Mouse (Mus musculus) kidney, postnatal 10 days (tissue): ENCODE data around the gene Rtcb.

ENCODE experiments used
- DNase-seq: peaks from one replicate; pipeline ENCODE4 v3.0.0; 2021; ENCODE audit warnings: mixed read lengths

Rtcb gene

DNA sequence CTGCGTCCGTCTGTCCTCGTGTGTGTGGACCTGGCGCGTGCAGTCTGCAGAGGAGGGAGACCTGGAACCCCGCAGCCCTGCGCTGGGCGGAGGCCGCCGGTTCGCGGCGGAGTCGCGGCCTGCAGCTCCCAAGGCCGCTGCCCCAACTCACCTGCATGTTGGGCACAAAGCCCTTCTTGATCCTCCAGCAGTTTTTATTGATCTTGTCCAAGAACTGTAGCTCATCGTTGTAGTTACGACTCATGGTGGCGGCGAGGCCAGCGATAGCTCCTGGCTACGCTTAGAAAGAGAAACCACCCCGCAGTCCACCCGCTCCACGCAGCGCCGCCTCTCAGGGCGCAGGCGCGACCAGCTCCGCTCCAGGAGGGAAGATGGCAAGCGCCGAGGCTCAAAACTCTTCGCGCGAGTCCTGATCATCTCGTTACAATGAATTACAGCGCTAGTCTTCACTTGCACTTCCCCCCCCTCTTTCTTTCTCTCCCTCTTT, at the start of gene Rtcb:
Gene Rtcb (minus strand): TSS at position 360 of the 487 bp plus-strand sequence.
- peak; percentile 98 for DNase-seq

DNA sequence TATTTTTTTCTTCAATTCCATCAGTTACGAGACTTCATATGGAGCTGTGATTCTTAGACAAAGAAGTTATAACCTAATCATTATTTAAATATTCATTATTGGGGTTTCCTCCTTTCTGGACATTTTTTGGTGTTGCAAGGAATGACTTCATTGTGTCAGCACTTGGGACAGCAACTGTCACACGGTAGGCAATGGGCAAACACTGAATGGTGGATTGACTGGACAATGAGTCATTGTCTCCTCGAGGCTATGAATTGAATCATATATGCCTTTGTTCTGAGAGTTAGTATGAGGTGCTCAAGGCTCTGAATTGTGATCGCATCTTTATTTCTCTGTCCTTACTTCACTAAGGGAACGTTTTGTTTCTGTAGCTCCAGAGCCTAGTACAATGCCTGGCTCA, 48.8 kb upstream of the Rtcb start:
- no peak for DNase-seq

DNA sequence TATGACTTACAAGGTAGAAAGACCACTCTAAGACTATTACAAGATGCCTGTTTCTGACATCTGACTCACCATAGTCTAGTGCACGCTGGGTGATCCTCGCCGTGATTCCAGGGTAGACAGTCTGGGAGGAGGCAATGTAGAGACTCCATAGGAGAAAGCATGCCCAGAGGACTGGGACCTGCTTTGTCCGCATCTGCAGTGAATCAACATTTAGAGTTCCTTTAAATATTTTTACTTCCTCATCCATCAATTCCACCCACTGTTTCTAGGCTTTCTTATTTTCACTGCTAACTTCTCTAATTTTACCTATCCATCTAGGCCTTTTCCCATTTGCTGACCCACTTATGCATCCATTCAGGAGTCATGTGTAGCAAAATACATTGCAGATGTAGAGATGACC, 42.8 kb upstream of the Rtcb start:
- DNase-seq: no peak

DNA sequence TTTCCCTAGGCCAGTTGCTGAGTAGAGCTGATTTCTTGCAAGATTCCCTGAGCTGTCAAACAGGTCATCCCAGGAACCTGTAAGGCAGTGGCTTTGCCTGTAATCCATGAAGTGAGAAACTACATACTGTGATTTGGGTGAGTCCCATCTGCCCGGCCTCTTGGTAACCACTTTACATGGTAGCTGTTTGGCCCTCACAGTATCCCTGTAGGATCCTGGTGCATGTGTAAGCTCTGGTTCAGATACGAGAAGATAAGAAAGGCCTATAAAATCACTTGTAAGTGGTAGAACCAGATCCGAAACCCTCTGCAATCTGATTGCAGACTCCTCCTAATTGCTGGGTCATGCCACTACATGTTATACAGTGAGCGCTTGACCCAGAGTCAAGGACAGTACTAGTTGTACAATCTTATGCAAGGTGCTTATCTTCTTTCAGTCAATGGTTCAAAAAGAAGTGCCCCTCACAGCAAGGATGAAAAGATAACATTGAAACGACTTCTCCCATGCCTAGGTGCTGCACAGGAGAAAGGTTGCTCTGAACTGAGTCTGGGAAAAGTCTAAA, 37.0 kb upstream of the Rtcb start:
- no peak for DNase-seq

DNA sequence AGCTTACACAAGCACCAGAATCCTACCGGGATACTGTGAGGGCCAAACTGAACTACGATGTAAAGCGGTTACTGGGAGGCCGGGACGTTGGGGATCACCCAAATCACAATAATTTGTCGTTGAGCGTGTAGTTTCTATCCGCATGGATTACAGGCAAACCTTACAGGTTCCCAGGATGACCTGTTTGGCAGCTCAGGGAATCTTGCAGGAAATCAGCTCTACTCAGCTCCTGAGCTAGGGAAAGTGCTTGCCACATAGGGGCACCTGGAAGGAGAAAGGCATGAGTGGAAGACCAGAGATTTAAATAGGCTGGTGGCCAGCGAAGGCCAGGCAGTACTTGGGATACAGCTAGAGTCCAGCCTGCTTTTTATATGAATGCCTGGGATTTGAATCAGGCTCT, 36.2 kb upstream of the Rtcb start:
- no peak for DNase-seq

DNA sequence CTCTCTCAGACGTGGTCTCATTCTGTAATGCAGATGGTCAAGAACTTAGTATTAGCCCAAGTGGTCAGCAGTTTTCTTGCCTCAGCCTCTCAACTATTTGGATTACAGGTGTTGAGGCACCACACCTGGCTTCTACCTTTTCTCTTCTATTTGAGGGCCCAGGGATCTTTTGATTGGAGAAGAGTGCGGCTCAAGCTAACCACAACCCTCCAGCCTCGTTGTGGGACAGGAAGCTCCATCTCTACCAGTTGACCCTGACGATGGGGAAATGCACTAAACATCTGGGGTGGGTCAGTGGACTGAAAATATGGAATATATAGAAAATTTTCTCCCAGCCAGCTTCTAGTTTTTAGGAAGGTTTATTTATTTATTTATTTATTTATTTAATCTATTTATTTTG, 34.8 kb upstream of the Rtcb start:
- DNase-seq: no peak

DNA sequence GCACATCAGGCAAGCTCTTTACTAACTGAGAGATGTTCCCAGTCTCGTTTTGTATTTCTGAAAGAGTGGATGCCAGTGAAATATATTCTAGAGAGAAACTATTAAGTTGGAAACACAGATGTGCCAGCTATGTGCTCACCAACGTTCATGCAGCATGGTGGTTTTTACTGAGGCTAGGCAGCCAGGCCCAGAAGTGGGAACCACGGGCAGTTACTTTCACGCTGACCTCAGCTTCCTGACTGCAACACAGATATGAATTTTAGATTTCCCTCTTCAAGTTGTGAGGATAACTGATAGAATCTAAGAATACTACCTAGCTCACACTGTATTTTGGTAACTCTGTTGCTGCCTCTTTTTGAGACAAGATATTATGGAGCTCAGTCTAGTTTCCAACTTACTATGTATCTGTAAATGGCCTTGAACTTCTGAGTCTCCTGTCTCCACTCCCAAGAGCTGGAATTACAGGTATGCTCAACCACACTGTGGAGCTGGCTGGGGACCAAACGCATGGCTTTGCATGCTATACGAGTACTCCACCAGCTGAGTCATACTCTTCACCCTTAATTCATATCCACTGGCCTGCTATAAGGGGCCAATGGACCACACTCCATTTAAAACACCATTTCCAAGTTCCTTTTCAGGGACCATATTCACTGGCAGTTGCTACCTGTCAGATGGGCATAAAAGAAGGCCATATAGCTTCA, 31.9 kb upstream of the Rtcb start:
- DNase-seq: no peak

DNA sequence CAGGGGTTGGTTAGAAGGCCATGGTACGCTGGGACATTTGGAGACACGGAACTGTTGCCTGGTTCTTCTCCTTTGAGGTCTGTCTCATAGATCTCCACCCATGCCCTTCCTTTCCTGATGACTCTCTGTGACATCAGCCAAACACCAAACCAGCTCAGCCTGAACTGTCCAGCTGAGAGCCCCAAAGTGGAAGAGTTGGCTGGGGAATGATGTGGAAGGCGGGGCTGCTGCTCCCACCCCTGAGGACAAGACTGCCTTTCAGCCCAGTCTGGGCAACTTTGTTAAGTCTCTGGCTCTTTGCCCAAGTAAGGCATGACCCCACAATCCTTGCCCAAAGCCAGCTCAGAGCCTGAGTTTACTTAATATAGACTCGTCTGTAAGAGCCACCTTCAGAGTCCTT, 15.3 kb upstream of the Rtcb start:
- DNase-seq: peak; percentile 10

DNA sequence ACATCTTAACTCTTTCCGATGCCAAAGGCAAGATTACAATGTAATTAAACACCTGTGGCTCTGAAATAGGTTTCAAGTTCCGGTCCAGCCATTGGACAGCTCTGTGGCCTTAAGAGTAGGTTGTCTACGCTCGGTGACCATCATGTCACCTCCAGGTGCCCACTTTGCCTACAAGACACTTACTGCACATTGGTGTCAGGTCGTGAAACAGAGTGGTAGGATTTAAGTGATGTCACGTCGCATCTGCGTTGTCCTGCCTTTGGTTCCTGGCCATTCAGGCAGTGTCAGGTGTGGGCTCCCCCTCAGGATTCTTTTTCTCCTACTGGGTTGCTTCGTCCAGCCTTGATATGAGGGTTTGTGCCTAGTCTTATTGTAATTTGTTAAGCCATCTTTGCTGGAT, 14.2 kb upstream of the Rtcb start:
- no peak for DNase-seq

DNA sequence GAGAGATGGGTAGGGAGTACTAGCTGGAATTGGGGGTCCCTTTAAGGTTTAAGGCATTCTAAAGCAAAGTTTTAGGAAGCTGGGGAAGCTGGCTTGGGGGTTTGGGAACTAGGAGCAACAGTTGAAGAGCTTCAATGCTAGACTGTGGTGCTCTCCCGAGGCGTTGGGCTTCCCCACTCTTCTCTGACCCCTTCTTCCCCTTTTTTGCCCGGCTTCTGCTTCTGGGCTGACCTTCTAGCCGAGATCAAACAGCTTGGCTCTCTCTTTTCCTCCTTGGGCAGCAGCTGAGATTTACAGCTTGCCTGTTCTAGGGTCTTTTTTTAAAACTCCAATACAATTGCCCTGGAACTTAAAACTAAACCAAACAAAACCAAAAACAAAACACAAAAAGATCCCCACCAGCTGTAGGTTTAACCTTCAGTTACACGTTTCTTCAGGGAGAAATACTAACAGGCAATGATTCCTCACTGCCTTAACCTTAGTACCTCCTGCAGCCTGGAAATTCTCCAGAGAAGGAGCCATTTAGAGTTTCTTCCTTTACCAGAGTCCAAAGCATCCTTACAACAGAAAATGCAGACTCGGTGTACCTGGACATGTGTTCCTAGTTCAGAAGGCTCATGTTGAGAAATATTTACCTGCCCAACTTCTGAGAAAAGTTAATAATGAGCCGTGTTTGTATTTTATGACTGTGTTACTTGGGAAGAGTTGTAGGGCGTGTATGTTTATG, 12.4 kb upstream of the Rtcb start:
- DNase-seq: no peak

DNA sequence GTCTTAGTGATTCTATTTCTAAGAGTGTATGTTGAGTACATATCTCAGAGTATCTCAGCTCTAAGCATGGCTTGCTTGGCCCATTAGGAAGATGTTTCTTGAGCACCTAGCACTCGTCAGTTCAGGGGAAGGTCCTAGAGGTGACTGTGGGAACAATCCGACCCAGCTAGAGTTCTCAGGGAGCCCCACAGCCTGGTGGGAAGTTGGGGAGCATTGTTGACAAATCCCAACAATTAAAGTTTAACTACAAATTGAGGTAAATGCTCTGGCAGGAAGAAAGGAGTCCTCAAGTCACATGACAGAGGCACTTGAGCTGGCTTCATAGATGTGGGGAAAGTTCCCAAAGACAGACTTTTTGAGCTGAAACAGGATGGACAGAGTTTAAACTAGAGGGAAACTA, 11.1 kb upstream of the Rtcb start:
- no peak for DNase-seq

DNA sequence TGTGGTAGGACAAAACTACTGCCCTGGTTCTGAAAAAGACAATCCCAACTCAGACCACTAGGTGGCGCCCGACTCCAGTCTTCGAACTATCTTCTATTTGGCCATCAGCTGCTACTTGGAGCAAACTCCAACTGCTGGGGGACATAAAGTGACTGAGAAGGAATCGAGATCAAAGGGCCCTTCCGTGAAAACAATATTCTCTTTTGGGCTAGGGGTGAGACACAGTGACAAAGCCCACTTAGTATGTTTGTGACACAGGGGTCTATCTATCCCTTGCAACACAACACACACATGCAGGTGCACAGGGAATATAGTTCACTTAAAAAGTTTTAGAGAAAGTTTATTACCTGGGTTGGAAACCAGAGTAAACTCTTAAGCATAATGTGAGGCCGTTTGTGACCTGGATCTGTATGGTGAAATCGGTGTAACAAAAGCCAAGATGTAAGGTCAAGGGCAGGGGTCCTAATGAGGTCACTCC, 10.6 kb upstream of the Rtcb start:
- DNase-seq: peak; percentile 91

DNA sequence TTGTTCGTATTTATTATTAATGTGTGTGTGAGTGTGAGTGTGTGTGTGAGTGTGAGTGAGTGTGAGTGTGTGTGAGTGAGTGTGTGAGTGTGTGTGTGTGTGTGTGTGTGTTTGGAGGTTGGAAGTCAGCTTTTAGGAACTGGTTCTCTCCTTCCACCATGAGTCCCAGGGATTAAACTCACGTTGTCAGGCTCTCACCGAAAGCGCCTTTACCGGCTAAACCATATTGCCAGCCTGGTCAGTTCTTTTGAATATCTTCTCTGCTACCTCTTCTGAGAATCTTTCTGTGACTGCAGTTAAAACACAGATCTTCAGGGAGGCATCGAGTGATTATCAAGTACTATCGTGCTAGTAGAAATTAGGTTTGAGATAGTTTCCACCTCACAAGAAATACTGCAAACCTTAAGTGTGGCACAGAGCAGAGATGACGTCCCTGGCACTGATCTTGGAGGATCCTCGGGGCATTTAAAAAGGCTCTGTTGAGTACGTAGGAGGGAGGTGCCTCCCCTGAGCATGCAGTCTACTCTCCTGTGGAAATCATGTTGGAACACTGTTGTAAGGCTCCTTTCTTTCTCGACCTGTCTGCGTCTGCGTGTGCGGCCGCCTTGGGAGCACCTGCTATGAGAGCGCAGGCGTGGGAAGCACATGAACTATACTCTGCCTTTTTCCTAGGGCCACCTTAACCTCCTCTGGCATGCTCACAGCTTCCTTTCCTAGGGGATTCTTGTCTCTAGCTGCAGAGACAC, 10.0 kb upstream of the Rtcb start:
- no peak for DNase-seq

DNA sequence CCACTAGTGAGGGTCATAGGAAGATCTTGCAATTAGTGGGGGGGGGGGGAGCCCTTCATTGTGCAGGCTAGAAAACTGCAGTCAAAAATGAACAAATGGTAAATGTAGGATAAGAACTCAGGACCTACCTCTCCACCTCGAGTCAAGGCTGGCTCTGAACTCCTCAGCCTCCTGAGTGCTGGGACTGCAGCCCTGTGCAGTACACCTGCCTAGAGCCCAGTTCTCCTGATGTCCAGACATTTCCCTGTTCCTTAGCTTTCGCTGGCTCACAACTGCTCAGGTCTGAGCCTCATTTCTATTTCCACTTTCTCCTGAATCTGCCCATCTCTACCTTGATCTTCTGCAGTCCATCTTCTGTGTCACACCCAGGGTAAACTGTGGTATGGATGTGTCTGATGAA, 8.9 kb upstream of the Rtcb start:
- DNase-seq: no peak

DNA sequence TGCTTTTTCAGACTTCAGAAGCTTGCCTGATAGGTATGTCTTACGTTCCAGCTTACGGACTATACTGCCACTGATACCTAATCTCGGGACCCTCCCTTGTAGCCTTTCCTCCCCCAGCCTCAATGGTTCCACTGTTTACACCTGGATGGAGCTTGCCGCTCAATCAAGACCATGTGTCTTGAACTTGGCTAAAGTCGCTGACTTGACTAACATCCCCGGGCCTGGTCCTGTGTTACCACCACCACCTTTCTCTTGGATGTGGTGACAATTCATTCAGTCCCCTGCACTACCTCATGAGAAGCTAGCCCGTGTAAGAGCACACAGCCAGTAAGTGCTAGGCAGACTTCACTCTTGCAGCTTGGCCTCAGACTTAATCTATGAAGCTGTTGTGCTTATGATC, 6.7 kb upstream of the Rtcb start:
- no peak for DNase-seq

DNA sequence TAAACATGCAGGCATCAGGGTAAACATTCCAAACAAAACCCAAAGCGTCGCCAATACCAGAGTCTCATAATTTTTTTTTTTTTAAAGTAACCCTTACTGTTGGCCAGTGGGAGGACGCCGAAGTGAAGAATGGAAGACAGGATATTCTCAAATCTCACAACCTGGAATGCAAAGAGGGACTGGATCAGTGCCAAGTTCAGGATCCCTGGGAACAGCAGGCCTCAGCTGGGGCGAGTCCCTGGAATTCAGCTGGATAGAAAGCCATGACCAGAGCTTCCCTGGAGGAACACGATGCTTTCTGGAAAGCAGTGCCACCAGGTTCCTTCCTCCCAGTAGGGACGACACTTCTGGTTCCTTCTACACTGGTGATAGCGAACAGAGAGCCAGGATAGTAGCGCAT, 5.3 kb upstream of the Rtcb start:
- DNase-seq: peak; percentile 23

DNA sequence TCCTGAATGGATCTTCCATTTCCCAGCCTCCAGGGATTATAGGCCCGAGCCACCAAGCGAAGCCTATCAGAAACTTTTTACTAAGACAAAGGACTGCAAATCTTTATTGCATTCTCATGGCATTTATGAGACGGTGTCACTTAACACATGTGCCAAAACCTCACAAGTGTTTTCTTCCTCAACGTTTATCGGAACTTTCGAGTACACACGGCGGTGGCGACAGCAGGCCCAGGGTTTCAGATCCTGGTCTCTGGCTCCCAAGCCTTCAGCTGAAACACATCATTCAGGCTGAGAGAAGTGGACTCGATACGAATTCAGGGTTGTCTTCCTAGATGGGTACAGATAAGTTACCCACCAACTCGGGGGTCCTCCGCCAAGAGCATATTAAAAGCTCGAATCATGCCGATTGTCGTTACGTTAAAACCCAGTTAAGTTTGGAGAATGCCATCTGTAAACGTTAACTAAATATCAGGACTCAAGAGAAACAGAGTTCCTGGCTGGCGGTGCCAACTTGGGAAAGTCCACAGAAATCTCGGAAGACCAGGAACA, 678 bp downstream of the Rtcb start:
- DNase-seq: no peak

DNA sequence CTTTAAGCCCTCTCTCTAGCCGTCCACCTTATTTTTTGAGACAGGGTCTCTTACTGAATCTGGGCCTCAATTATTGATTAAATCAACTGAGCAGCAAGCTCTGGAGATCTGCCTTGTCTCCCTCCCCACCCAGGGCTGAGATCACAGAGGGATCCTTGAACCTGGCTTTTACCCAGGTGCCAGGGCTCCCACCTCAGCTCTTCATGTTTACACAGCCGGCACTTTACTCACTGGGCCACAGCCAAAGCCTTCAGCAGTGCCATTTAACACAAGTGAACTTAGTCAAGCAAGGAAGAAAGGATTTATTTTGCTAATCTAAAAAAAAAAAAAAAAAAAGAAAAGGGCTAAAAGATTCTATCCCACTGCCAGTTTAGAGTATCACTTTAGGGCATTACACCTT, 3.2 kb downstream of the Rtcb start:
- DNase-seq: peak; percentile 11

DNA sequence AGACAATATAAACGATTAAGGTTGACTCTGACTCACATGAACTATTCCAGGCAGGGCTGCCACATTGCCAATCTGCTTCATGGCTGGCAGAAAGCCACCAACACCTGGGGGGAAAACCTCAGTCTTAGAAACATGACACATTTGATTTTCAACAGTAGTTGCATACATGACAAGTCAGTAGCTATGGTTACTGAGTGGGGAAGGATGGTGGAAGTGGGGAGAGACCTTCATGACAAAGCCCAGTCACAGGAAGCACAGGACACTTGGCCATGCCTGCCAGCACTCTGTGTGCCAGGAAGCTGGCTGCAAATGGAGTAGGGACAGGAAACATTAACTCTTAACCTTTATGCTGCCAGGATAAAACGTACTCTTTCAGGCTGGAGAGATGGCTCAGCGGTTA, 4.2 kb downstream of the Rtcb start:
- DNase-seq: peak; percentile 25

DNA sequence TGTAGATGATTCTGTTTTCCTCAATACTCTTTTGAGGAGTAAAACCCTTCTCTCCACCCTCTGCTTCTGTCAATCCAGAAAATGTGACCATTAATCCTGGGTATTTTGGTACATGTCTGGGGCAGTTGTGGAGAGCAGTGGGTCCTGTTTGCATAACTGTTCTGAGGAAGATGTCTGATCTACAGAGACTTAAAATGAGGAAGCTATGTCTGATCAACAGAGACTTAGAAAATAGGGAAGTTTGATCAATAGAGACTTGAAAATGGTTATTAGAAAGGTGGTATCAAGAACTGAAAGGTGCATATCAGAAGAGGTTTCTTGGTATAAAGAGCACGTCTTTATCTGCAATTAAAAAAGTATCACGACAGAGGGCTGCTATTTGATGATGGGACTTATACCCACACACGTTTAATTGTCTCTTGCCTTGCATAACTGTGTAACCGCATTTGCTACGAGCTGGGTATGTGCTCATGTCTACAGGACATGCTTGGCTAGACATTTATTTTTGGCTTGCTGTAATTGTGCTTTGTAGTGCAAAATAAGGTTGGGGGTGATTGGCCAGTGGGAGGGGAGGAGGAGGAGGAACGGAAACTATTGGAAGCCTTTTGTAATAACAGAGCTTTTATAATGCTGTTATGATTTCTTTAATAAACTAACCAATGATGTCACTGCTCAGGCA, 5.7 kb downstream of the Rtcb start:
- DNase-seq: no peak

DNA sequence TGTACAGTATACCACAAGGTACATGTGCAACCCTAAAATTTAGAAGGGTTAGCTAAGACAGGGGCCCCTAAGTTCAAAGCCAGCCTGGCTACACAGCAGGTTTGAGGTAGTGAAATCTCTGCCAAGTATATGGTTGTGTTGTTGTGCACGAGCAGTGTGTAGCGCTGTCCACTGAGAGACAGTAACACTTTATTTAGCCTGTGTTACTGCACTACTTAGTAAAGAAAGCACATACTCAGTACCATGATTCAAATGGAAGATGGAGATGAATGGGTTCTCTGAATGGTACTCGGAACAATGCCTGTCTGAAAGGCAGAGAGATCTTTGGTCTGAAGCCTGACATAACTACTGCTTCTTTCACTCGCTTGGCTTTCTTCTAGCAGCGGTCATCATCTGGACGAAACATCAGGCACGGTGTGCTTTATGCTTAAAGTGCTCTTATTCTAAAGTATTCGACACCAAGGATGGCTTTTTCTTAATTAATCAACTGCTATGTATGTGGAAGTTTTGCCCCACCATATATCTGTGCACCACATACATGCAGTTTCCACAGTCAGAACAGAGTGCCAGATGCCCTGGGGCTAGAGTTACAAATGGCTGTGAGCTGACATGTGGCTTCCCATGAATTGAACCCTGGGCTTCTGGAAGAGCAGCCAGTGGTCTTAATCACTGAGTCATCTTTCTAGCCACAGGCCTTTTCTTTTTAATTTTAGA, 9.0 kb downstream of the Rtcb start:
- no peak for DNase-seq
